Mouse (Mus musculus) heart, adult 2 months (tissue): ENCODE measurements around the gene Nmur1. TPM values are rescaled to one million over a fixed set of nuclear protein-coding genes. Genes with fewer than 3 reads are reported as not detected.
"Not testable (repeated sequence)": the region's sequence is repeated elsewhere in the genome, so short reads cannot be mapped to it uniquely, and the experiment has no call there.

Experiments used
- DNase-seq, 2 experiments: peaks; one replicate each; pipeline ENCODE4 v3.0.0; 2021
- H3K27ac ChIP-seq: fragments of 200-600 bp; 2 replicates; pipeline ENCODE4 v1.8.1; 2022
- H3K27me3 ChIP-seq: fragments of 200-500 bp; 2 replicates; pipeline ENCODE4 v1.6.1; 2012; ENCODE audit warnings: mild to moderate bottlenecking, low read length, inconsistent platforms, mixed read lengths; ENCODE audit not compliant: control insufficient read depth, insufficient read depth
- H3K36me3 ChIP-seq: fragments of 200-500 bp; 2 replicates; pipeline ENCODE4 v1.6.1; 2012; ENCODE audit warnings: low read length, inconsistent platforms; ENCODE audit not compliant: control insufficient read depth, insufficient read depth
- H3K4me1 ChIP-seq: fragments of 200-500 bp; 2 replicates; pipeline ENCODE4 v1.6.1; 2011; ENCODE audit warnings: low read length; ENCODE audit not compliant: control insufficient read depth, insufficient read depth
- H3K4me3 ChIP-seq: fragments of 200-600 bp; 2 replicates; pipeline ENCODE4 v1.8.1; 2022
- H3K79me2 ChIP-seq: fragments of 200-500 bp; replicated peaks from 2 replicates; pipeline ENCODE4 v1.6.1; 2012; ENCODE audit warnings: mild to moderate bottlenecking, inconsistent platforms, low read length, moderate library complexity, mixed read lengths; ENCODE audit not compliant: control insufficient read depth, insufficient read depth
- H3K9ac ChIP-seq: fragments of 200-500 bp; 2 replicates; pipeline ENCODE4 v1.6.1; 2012; ENCODE audit warnings: low read depth, mild to moderate bottlenecking, control low read depth, inconsistent platforms, low read length, mixed read lengths
- CTCF ChIP-seq: fragments of 200-600 bp; IDR thresholded peaks from 2 replicates; pipeline ENCODE4 v1.8.1; 2022; ENCODE audit warnings: antibody characterized with exemption, mild to moderate bottlenecking, moderate library complexity
- EP300 ChIP-seq: fragments of 200-500 bp; IDR thresholded peaks from 2 replicates; pipeline ENCODE4 v1.6.1; 2011; ENCODE audit warnings: low read depth, low read length, control low read depth; ENCODE audit not compliant: insufficient read depth
- POLR2A ChIP-seq: fragments of 200-500 bp; IDR thresholded peaks from 2 replicates; pipeline ENCODE4 v1.6.1; 2011; ENCODE audit warnings: mild to moderate bottlenecking, low read depth, low read length, control low read depth; ENCODE audit not compliant: insufficient read depth
- WGBS: fragments of 180-500 bp; shearing (Covaris S2); methylation state at CpG from one replicate; pipeline ENCODE4 v1.1.7; 2018; 5-methylcytosine and 5-hydroxymethylcytosine counted together
- intact Hi-C: fragments of 180-260 bp; cut with DNase I; formaldehyde crosslinking; loops from one replicate; pipeline ENCODE4 v1.15.1; 2025
- microRNA-seq, 2 experiments: library from miRNA; unstranded; fragments of <30 nt; microRNA quantifications; one replicate each; pipeline ENCODE4 v1.2.0; 2021
- polyA plus RNA-seq: library from polyadenylated mRNA; depleted of rRNA; stranded (reverse); fragments of >200 nt; gene quantifications from 2 replicates; pipeline ENCODE4 v1.2.3, GENCODE M21; 2012; rRNA removed
- total RNA-seq, 2 experiments: library from RNA; stranded (reverse); gene quantifications; 2 replicates each; pipeline ENCODE4 v1.2.3; 2021

Nmur1 gene
- total and polyA plus RNA-seq, 3 experiments, result not detected

- intact Hi-C loops, result no loop called here
These were observed 81.8 kb downstream of the Nmur1 start for GRCm38 (mm10) chr1:86343969-86344861.

DNA sequence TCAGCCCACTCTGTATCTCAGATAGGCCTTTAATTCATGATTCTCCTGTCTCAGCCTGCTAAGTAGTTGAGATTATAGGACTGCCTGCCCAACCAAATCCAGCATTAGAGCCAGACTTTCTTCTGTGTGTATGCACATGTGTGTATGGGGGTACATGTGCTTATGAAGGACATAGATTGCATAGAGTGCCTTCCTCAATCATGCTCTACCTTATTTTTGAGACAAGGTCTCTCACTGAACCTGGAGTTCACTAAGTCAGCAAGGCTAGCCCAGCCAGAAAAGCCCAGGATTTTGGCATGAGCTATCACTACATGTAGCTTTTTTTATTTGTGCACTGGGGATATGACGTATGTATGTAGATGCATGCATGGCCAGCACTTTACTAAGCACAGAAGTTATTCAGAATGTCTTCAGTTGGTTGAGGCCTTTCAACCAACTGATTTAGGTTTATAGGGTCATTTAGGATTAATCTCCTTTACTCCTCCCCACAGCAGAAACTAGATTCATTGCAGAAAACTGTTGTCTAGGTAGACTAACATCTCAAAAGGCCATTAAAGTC lies 82.9 kb downstream of the Nmur1 start:
- Histone ChIP-seq H3K79me2 (no peaks in the 10 kb centered on the region), H3K4me3 (no peak overlapping the region), H3K36me3 (no peaks in the 10 kb centered on the region), H3K27ac (no peak overlapping the region), H3K27me3 (no peaks in the 10 kb centered on the region), H3K4me1 (no peaks in the 10 kb centered on the region), H3K9ac (no peak overlapping the region)
- intact Hi-C loops, result no loop called here
- no peak for DNase-seq
- 91% methylated on average over 1 of the region's 1 CpGs for WGBS
- TF ChIP-seq CTCF (no peak), POLR2A (no peak), EP300 (no peak)

More at GRCm38 (mm10) chr1:86343969-86344861, 81.8 kb downstream of the Nmur1 start:
- no peak overlapping the region for H3K27ac ChIP-seq
- no peak overlapping the region for H3K9ac ChIP-seq
- no peak for DNase-seq
- no peaks in the 10 kb centered on the region for H3K79me2 ChIP-seq
- H3K36me3 ChIP-seq, result no peaks in the 10 kb centered on the region
- no peaks in the 10 kb centered on the region for H3K4me1 ChIP-seq
- no peaks in the 10 kb centered on the region for H3K27me3 ChIP-seq
- TF ChIP-seq CTCF (no peak), EP300 (no peak), POLR2A (no peak)
- H3K4me3 ChIP-seq, result no peak overlapping the region
- 41% methylated on average over 4 of the region's 4 CpGs for WGBS

DNA sequence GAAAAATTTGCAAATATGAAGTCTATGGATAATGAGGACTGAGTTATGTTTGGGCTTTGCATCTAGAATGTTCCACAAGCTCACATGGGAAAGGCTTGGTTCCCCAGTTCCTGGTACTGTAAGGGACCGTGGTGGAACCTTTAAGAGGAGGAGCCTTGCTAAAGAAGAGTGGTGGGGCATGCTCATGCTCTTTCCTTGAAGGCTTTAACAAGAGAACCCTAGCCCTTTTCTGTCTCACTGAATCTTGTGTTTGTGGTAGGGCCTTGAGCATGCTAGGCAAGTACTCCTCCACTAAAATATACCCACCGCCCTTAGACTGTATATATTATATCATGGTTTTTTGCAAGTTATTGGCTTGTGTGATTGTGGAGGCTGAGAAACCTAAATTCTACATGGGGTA lies 83.7 kb downstream of the Nmur1 start:
- Histone ChIP-seq H3K79me2 (no peaks in the 10 kb centered on the region), H3K4me1 (no peaks in the 10 kb centered on the region), H3K36me3 (no peaks in the 10 kb centered on the region), H3K4me3 (no peak overlapping the region), H3K9ac (no peak overlapping the region), H3K27me3 (no peaks in the 10 kb centered on the region), H3K27ac (no peak overlapping the region)
- no peak for TF ChIP-seq CTCF
- TF ChIP-seq EP300, result no peak
- TF ChIP-seq POLR2A, result no peak
- 87% methylated on average over 2 of the region's 2 CpGs for WGBS
- intact Hi-C loops, result no loop called here
- no peak for DNase-seq

DNA sequence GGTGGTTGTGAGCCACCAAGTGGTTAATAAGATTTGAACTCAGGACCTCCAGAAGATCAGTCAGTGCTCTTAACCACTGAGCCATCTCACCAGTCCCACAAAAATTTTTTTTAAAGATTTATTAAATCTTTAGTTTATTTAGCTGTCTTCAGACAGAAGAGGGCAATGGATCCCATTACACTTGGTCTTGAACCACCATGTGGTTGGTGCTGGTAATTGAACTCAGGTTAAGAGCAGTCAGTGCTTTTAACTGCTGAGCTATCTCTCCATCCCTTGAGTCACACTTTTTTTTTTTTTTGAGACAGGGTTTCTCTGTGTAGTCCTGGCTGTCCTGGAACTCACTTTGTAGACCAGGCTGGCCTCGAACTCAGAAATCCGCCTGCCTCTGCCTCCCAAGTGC lies 84.9 kb downstream of the Nmur1 start:
- H3K79me2 ChIP-seq, H3K27ac ChIP-seq, H3K4me1 ChIP-seq, H3K4me3 ChIP-seq, H3K36me3 ChIP-seq, H3K27me3 ChIP-seq, H3K9ac ChIP-seq, intact Hi-C loops, DNase-seq: not testable (repeated sequence)
- 92% methylated on average over 2 of the region's 2 CpGs for WGBS

DNA sequence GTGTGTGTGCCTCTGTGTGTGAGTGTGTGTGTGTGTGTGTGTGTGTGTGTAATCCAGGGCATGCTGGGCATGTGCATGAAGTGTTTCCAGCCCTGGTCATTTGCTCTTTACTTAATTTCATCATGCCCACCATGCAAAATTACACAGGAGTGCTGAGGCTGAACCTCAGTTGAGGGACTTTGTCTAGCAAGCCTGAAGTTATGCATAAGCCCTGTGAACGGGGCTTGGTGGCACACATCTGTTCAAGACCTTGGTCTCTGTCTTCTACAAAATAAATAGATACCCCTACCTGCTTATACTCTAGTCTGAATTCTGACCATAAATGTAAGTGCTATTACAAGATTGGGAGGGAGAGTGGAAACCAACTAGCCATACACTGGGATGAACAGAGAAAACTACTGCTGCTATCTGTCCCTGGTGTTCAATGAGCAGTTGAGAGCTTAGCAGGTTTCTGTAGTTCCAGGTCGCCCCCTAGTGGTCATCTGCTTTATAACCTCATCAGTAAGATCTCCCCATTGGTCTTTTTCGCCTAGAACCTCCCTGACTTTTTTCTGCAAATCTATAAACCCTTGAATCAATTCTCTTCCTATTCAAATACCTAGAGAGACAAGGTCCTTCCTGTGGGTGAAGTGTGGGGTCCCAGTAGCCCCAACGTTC lies 86.7 kb downstream of the Nmur1 start:
- Histone ChIP-seq H3K79me2 (no peaks in the 10 kb centered on the region), H3K27ac (no peak overlapping the region), H3K4me3 (no peak overlapping the region), H3K4me1 (no peaks in the 10 kb centered on the region), H3K27me3 (no peaks in the 10 kb centered on the region), H3K36me3 (no peaks in the 10 kb centered on the region), H3K9ac (no peak overlapping the region)
- WGBS, result 26% methylated on average over 4 of the region's 4 CpGs
- peak; percentile 59 to 63 for DNase-seq
- peak; percentile 99; the same call in 1 of the 2 replicates for TF ChIP-seq CTCF
- TF ChIP-seq EP300, result 0 out of 2 replicates have a peak, but pooled peaks have one; percentile 11
- no peak for TF ChIP-seq POLR2A
- intact Hi-C loops, result loop anchor here (1.0 kb wide), 2 partner anchors 125 to 160 kb away; no protein-coding TSS in a partner anchor

- no peak overlapping the region for H3K9ac ChIP-seq
- 56% methylated on average over 2 of the region's 2 CpGs for WGBS
- no peaks in the 10 kb centered on the region for H3K27me3 ChIP-seq
- TF ChIP-seq POLR2A, result no peak
- TF ChIP-seq EP300, result no peak
- no peak for TF ChIP-seq CTCF
- H3K27ac ChIP-seq, result no peak overlapping the region
- no peaks in the 10 kb centered on the region for H3K79me2 ChIP-seq
- no peaks in the 10 kb centered on the region for H3K36me3 ChIP-seq
- DNase-seq, result no peak
- no peaks in the 10 kb centered on the region for H3K4me1 ChIP-seq
- intact Hi-C loops, result no loop called here
- no peak overlapping the region for H3K4me3 ChIP-seq
These were observed 89.7 kb downstream of the Nmur1 start for GRCm38 (mm10) chr1:86336330-86336729.

Small RNA genes lying within 50 kb of the gene (microRNA-seq; reads per million reads assigned to microRNA genes)
- 17.8 to 35.9 reads per million in 2 experiments for gene mmu-mir-3535

Other genes with a start within 250 kb of the Nmur1 start
- gene B3gnt7, start 123.4 kb downstream of the Nmur1 start, total RNA-seq, result under 1 TPM; 0.41 to 0.57 TPM
- 0.62 and 0.82 TPM in 2 replicates for gene B3gnt7, start 123.4 kb downstream of the Nmur1 start, polyA plus RNA-seq
- 100 to 1,000 TPM in 1 of 2 experiments, 10 to 100 TPM in 1; 95.9 to 120 TPM for gene Ncl, start 66.8 kb downstream of the Nmur1 start, total RNA-seq
- gene Ncl, start 66.8 kb downstream of the Nmur1 start, polyA plus RNA-seq, result 7.2 and 10.3 TPM in 2 replicates
- gene Tex44, start 101 bp upstream of the Nmur1 start, total RNA-seq, result not detected
- 0.12 and 0.18 TPM in 2 replicates for gene Tex44, start 101 bp upstream of the Nmur1 start, polyA plus RNA-seq
- gene Ptma, start 100.5 kb upstream of the Nmur1 start, total RNA-seq, result 100 to 1,000 TPM; 200 to 227 TPM
- 169 and 177 TPM in 2 replicates for gene Ptma, start 100.5 kb upstream of the Nmur1 start, polyA plus RNA-seq
- 10 to 100 TPM; 40.4 to 47.6 TPM for gene Pde6d, start 156.4 kb upstream of the Nmur1 start, total RNA-seq
- gene Pde6d, start 156.4 kb upstream of the Nmur1 start, polyA plus RNA-seq, result 27.9 and 39.2 TPM in 2 replicates
- gene Cops7b, start 156.7 kb upstream of the Nmur1 start, total RNA-seq, result 10 to 100 TPM; 11.2 to 12.0 TPM
- gene Cops7b, start 156.7 kb upstream of the Nmur1 start, polyA plus RNA-seq, result 18.2 and 22.4 TPM in 2 replicates
- gene Nppc, start 244.3 kb upstream of the Nmur1 start, total RNA-seq, result not detected
- gene Nppc, start 244.3 kb upstream of the Nmur1 start, polyA plus RNA-seq, result 0.14 TPM in 1 of 2 replicates, not detected in the other